Mouse (Mus musculus) megakaryocyte, embryonic 14.5 days (primary cell): ENCODE measurements around the gene Lbh. TPM values are rescaled to one million over a fixed set of nuclear protein-coding genes. Genes with fewer than 3 reads are reported as not detected.

Experiments
- H3K27me3 ChIP-seq: replicated peaks from 2 replicates; pipeline ENCODE3; 2012; ENCODE audit warnings: inconsistent platforms
- H3K36me3 ChIP-seq: replicated peaks from 2 replicates; pipeline ENCODE3; 2012; ENCODE audit warnings: low read length, inconsistent platforms, mixed read lengths
- H3K4me1 ChIP-seq: 2 replicates; pipeline ENCODE4 v1.6.1; 2012; ENCODE audit warnings: inconsistent platforms
- H3K4me3 ChIP-seq: replicated peaks from 2 replicates; pipeline ENCODE3; 2012; ENCODE audit warnings: moderate library complexity, mild to moderate bottlenecking, inconsistent platforms
- H3K9me3 ChIP-seq: 2 replicates; pipeline ENCODE4 v1.6.1; 2012; ENCODE audit warnings: inconsistent platforms
- FLI1 ChIP-seq: IDR thresholded peaks from 2 replicates; pipeline ENCODE4 v1.6.1; 2012; ENCODE audit warnings: low read length, inconsistent platforms, mixed read lengths
- GATA1 ChIP-seq: IDR thresholded peaks from 3 replicates; pipeline ENCODE4 v1.6.1; 2012; ENCODE audit warnings: mixed read lengths, low read length, inconsistent platforms, borderline replicate concordance
- polyA plus RNA-seq: library from polyadenylated mRNA; stranded (reverse); fragments of >175 nt; gene quantifications from 2 replicates; pipeline ENCODE4 v1.2.3, GENCODE M21; 2012; ENCODE audit warnings: low replicate concordance; ENCODE audit not compliant: insufficient read depth

Gene Lbh
- polyA plus RNA-seq, 1 experiment, result 15.9 TPM

GRCm38 (mm10) chr17:72909061-72909852 is 8.8 kb upstream of the Lbh start:
- Histone ChIP-seq H3K4me1 (no peaks in the 10 kb centered on the region), H3K36me3 (no peaks in the 10 kb centered on the region), H3K4me3 (no peak overlapping the region), H3K9me3 (no peaks in the 10 kb centered on the region), H3K27me3 (peaks cover 29% of the 10 kb centered on the region)
- TF ChIP-seq GATA1, result no peak

- Histone ChIP-seq H3K9me3 (no peaks in the 10 kb centered on the region), H3K36me3 (no peaks in the 10 kb centered on the region), H3K4me3 (no peak overlapping the region), H3K27me3 (peaks cover 31% of the 10 kb centered on the region), H3K4me1 (no peaks in the 10 kb centered on the region)
- TF ChIP-seq FLI1 (no peak), GATA1 (no peak)
Observed at GRCm38 (mm10) chr17:72911283-72911682, 6.8 kb upstream of the Lbh start.

- Histone ChIP-seq H3K27me3 (peaks cover 28% of the 10 kb centered on the region), H3K9me3 (no peaks in the 10 kb centered on the region), H3K4me1 (peaks cover 2% of the 10 kb centered on the region; the same call in 1 of the 2 replicates), H3K36me3 (no peaks in the 10 kb centered on the region), H3K4me3 (no peak overlapping the region)
- no peak for TF ChIP-seq GATA1
- TF ChIP-seq FLI1, result no peak
Observed at GRCm38 (mm10) chr17:72911751-72912150, 6.4 kb upstream of the Lbh start.

GRCm38 (mm10) chr17:72914082-72914481 is 4.0 kb upstream of the Lbh start:
- no peak overlapping the region for H3K4me3 ChIP-seq
- H3K9me3 ChIP-seq, result no peaks in the 10 kb centered on the region
- peaks cover 19% of the 10 kb centered on the region for H3K27me3 ChIP-seq
- H3K36me3 ChIP-seq, result no peaks in the 10 kb centered on the region
- peaks cover 21% of the 10 kb centered on the region for H3K4me1 ChIP-seq
- TF ChIP-seq GATA1 (no peak), FLI1 (no peak)

DNA sequence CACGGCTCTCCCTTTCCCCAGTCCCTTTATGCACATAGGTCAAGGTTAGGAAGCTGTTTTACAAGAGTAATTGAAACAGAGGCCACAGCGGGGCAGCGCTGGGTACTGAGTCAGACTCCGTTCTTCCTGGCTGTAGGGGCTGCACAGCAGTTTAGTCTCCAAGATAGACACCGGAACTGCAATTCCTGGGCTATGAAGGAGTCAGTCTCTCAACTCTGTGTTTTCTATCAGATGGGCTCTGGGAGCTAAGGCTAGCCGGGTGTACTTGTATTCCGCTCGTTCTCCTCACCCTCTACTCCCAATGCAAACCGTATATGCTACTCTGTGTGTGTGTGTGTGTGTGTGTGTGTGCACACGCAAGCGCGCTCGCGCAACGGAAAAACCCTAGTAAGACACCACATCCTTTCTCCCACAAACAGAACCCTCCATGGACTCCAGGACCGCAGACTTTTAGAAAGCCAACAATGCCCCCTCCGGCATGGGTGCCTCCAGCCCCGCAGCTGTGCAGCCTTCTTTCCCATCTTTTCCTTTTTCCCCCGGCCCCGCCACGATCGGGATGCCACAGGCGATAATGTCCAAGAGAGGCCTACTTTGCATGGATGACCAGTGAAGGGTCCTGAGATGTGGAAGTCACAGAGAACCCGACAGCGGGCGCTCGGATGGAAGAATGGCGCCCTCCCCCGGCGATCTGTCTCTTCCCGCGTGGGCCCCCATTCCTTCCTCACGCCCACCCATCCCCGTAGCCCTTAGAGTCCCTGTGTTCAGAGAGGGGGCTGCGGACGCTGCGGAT is 669 bp upstream of the Lbh start:
- Histone ChIP-seq H3K4me1 (peaks cover 32% of the 10 kb centered on the region), H3K27me3 (peaks cover 16% of the 10 kb centered on the region), H3K9me3 (no peaks in the 10 kb centered on the region), H3K36me3 (peaks cover 15% of the 10 kb centered on the region), H3K4me3 (peak overlapping the region; percentile 95)
- TF ChIP-seq FLI1 (no peak), GATA1 (no peak)

- Histone ChIP-seq H3K27me3 (peaks cover 16% of the 10 kb centered on the region), H3K4me1 (peaks cover 35% of the 10 kb centered on the region)
Observed at GRCm38 (mm10) chr17:72918571-72919541, 751 bp downstream of the Lbh start.

GRCm38 (mm10) chr17:72919641-72920040 is 1.5 kb downstream of the Lbh start:
- peaks cover 42% of the 10 kb centered on the region for H3K4me1 ChIP-seq
- H3K36me3 ChIP-seq, result peaks cover 35% of the 10 kb centered on the region
- TF ChIP-seq GATA1 (no peak), FLI1 (no peak)
- H3K4me3 ChIP-seq, result peak overlapping the region; percentile 95
- H3K27me3 ChIP-seq, result peaks cover 16% of the 10 kb centered on the region
- no peaks in the 10 kb centered on the region for H3K9me3 ChIP-seq

More at GRCm38 (mm10) chr17:72918571-72919541, 751 bp downstream of the Lbh start:
- Histone ChIP-seq H3K9me3 (no peaks in the 10 kb centered on the region), H3K36me3 (peaks cover 29% of the 10 kb centered on the region), H3K4me3 (peak overlapping the region; percentile 95)
- TF ChIP-seq FLI1, result no peak
- no peak for TF ChIP-seq GATA1

DNA sequence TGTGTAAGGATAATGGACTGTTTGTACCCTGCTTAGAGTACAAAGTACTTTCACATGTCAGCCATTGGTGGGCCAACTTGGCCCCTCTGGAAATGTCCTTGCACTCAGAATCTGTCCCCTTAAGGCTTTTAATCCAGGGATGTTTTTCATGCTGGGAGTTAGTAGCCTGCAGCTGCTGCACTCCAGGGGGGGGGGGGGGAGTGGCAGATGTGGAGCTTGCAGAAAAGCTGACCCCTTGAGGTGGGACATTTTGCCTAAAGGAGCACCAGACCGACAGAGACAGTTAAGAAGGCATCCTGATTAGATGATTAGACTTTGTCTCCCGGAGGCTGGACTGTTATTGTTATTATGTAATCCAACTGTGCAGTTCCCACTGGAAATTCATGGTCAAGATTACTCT is 2.3 kb downstream of the Lbh start:
- Histone ChIP-seq H3K36me3 (peaks cover 43% of the 10 kb centered on the region), H3K4me3 (no peak overlapping the region), H3K27me3 (peaks cover 15% of the 10 kb centered on the region), H3K9me3 (no peaks in the 10 kb centered on the region), H3K4me1 (peaks cover 48% of the 10 kb centered on the region)
- TF ChIP-seq FLI1, result no peak
- no peak for TF ChIP-seq GATA1

DNA sequence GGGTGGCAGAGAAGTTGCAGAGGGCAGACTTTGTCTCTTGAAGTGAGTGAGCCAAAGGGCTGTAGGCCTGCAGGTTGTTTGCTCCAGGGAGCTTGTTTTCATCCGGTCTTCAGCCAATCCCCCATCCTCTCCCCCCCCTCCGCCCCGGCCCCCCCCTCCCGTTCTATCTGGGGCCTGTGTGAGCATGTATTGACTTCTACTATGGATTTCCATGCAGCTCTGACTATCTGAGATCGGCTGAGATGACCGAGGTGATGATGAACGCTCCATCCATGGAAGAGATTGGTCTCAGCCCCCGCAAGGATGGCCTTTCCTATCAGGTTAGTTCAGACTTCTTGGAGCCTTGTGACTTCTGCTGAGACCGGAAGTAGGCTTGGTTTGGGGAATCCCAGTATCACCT is 2.9 kb downstream of the Lbh start:
- TF ChIP-seq GATA1, result no peak
- TF ChIP-seq FLI1, result no peak
- Histone ChIP-seq H3K36me3 (peaks cover 49% of the 10 kb centered on the region), H3K9me3 (no peaks in the 10 kb centered on the region), H3K4me1 (peaks cover 51% of the 10 kb centered on the region), H3K4me3 (no peak overlapping the region), H3K27me3 (peaks cover 12% of the 10 kb centered on the region)
